Mouse (Mus musculus) activated CD4-positive, CD25-positive, alpha-beta regulatory T cell (primary cell): ENCODE data around the gene Cd163. TPM values are rescaled to one million over a fixed set of nuclear protein-coding genes. Genes with fewer than 3 reads are reported as not detected.

ENCODE experiments used
- polyA plus RNA-seq, 2 experiments: library from polyadenylated mRNA; unstranded; fragments of 100-300 nt; shearing (Covaris generic); gene quantifications; one replicate each; pipeline ENCODE4 v1.2.1; 2017

Cd163 gene
- under 1 TPM; 0.23 to 0.79 TPM for polyA plus RNA-seq

DNA sequence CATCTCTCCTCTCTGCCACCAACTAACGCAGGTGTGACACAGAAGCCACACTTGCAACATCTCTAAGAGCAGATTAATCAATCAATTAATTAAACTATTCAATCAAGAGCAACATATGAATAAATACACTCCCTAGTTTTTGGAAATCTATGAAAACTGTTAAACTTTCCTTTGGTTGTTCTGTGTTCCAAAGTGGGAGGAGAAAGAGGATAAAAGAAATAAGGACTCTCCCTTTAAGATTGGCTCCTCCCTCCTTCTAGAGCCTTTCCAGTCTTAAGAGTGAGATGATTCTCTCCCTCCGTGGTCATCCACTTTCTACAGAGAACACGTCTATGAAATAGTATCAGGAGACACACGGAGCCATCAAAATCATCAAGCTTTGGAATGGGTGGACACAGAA is at the start of gene Cd163:
Gene Cd163, plus strand, starts transcription at position 301 of the 400 bp plus-strand sequence.

Other genes with a start within 250 kb of the Cd163 start
- not detected for gene Vmn2r27, start 72.8 kb upstream of the Cd163 start, polyA plus RNA-seq
- 10 to 100 TPM; 22.2 to 28.9 TPM for gene Pex5, start 110.4 kb downstream of the Cd163 start, polyA plus RNA-seq
- gene Clstn3, start 160.1 kb downstream of the Cd163 start, polyA plus RNA-seq: under 1 TPM in 1 of 2 experiments, not detected in 1; 0.61 TPM
- not detected for gene C1rl, start 188.5 kb downstream of the Cd163 start, polyA plus RNA-seq
- under 1 TPM; 0.17 to 0.53 TPM for gene C1ra, start 207.7 kb downstream of the Cd163 start, polyA plus RNA-seq
- under 1 TPM in 1 of 2 experiments, not detected in 1; 0.21 TPM for gene C1s1, start 237.7 kb downstream of the Cd163 start, polyA plus RNA-seq